Mouse (Mus musculus) adrenal gland, postnatal 4 days (tissue): ENCODE results near the gene Etv3. TPM values are rescaled to one million over a fixed set of nuclear protein-coding genes. Genes with fewer than 3 reads are reported as not detected.
A peak's percentile ranks its signal among the peaks of the same experiment; 100 is the strongest.
"Not testable (repeated sequence)": the region's sequence is repeated elsewhere in the genome, so short reads cannot be mapped to it uniquely, and the experiment has no call there.

Experiments
- DNase-seq, 2 experiments: peaks; one replicate each; pipeline ENCODE4 v3.0.0; 2021 to 2022; ENCODE audit warnings: low spot score in 2 of 2, mixed read lengths in 2 of 2
- long read RNA-seq, 2 experiments: library from polyadenylated mRNA; stranded (forward); transcript quantifications; one replicate each; pipeline ENCODE4 v2.0.0; 2021
- total RNA-seq, 2 experiments: library from RNA; stranded (reverse); gene quantifications; 2 replicates each; pipeline ENCODE4 v1.2.3; 2021

Etv3 gene
- total RNA-seq, result 10 to 100 TPM; 26.2 TPM
- long read RNA-seq, experiment 1, full-length matches to known transcripts, result 2 of 7 reads
- long read RNA-seq, experiment 1, partial matches to known transcripts, result 0 of 7 reads
- long read RNA-seq, experiment 1, other reads (novel, unspliced or antisense), result 5 of 7 reads
- long read RNA-seq, experiment 2, full-length matches to known transcripts, result 4 of 12 reads
- long read RNA-seq, experiment 2, partial matches to known transcripts, result 1 of 12 reads
- long read RNA-seq, experiment 2, other reads (novel, unspliced or antisense), result 7 of 12 reads

GRCm38 (mm10) chr3:87525043-87525836, at the start of gene Etv3:
TSS of gene Etv3 (plus strand) at chr3:87525407.
- peak; percentile 77 to 78 for DNase-seq

GRCm38 (mm10) chr3:87477948-87478347, 47.3 kb upstream of the Etv3 start:
- not testable (repeated sequence) for DNase-seq

DNA sequence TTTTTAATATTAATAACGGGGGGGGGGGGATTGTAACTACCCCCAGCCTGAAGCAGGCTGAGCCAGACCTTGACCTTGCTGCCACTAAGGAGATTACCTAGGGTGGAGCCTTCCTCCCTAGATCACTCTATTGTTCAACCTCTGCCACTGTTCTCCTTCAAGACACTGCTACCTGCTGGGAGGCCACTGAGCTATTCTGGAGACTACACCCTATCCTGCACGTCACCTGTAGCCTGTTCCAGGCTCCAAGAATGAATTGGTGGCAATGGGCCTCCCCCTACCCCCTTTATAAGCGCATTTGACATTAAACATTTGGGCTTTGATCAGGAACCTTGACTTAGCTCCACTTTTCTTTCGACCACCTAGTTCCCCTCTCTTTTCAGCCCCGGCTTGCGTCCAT, 46.6 kb upstream of the Etv3 start:
- DNase-seq, result not testable (repeated sequence)

DNA sequence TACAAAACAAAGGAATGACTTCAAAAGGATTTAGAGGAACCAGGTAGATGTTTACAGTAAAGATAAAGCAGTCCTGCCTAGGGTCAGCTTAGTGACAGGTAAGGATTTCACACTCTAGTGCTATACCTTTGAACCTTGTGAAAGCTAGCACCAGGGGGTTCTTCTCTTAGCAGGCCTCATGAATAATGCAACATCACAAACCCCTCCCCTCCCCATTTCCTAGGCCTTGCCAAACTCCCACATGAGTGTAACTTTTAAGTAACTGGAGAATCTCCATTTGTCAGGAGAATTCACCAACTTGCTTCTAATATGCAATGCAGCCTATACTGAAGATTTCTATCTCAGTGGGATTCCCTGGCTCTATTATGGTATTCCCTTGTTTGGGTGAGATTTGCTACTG, 46.0 kb upstream of the Etv3 start:
- DNase-seq, result not testable (repeated sequence)

GRCm38 (mm10) chr3:87487392-87487791, 37.8 kb upstream of the Etv3 start:
- no peak for DNase-seq

GRCm38 (mm10) chr3:87487911-87488310, 37.3 kb upstream of the Etv3 start:
- DNase-seq, result no peak

DNA sequence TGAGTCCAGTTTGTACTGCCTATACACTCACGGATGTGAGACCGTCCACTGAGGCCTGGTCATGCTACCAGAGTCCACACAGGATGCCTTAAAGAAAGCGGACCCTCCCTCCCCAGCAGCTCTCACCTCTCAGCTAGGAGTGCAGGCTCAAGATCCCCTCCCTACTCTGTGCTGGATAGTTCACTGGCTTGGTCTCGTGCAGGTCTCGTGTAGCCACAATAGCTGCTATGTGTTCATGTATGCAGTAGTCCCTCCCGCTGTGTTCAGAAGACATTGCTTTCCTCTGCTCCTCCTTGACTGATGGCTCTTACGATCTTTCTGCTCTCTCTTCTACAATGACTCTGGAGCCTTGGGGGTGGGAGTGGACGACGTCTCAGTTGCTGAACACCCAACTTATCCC, 26.9 kb upstream of the Etv3 start:
- no peak for DNase-seq

DNA sequence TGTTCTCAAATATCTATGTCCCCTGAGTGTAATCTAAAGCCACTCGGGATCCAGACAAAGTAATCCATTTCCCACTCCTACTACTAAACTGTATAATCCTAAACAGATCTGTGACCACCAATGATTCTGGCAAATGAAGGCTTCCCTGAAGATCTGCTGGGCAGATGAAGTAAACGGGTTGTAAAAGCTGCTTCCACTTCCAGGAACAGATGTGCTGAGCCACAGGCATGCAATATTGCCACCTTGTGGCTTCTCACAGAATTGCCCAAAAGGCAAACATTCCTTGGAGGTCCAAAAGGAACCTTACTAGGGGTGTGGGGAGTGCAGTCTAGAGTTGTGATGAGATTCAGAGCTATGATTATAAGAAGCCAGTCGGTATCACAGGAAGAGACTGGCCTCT, 26.1 kb upstream of the Etv3 start:
- DNase-seq, result peak; percentile 27 to 44

DNA sequence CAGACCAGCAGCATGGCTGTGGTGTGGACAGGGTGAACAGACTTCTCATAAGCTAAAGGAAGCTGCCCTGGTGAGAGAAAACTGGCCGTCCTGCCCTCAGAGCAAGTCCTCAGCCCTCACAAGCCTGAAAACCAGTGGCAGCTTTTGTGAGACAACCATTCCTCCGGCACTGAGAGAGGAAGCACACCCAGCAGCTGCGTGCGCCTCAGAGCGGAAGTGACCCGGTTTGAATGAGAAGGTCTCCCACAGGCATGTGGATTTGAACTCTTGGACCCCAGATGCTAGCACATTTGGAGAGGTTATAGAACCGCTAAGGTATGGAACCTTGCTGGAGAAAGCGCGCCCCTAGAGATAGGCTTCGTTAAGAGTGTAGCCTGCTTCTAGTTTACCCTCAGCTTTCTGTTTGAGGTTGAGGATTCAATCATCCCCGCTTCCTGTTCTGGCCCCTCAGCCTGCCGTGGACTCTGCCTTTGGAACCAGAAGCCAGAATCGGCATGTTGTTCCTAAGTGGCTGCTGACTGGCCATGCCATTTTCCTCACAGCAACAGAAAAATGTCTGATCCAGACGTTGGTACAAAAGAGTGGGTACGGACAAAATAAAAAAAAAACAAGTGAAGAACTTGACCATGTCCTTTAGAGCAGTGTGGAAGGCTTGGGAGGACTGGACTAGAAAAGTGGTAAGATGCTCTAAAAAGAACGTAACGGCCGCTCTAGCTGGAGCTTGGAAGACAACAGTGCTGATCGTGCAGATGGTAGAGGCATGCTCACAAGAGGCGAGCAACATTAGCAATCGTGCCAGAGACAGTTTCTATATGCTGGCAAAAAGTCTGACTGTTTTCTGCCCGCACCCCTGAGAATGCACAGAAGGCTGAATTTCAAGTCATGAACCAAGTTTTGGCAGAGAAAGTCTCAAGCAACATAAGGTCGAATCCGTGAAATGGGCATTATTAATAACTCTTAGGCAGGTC, 24.8 kb upstream of the Etv3 start:
- DNase-seq, result no peak

DNA sequence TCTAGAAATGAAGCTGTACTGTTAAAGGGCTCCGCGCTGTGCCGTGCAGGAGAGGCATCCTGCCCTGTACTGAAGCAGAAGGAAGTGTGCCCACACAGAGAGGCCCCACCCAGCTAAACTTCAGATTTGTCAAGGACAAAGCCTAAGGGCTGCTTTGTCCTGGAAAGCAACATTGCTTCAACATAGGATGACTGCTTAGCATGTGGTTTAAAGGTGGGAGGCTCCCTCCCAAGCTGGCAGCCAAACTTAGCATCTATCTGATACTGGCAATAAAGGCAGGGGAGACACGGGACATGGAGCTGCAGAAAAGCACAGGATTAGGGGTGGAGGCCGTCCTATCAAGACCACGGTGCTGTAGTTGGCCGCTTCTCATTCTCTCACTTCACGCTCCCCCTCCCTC, 24.1 kb upstream of the Etv3 start:
- DNase-seq, result no peak

GRCm38 (mm10) chr3:87502771-87503170, 22.4 kb upstream of the Etv3 start:
- DNase-seq, result no peak

GRCm38 (mm10) chr3:87504330-87504729, 20.9 kb upstream of the Etv3 start:
- no peak for DNase-seq

GRCm38 (mm10) chr3:87504749-87505425, 20.3 kb upstream of the Etv3 start:
- no peak for DNase-seq

DNA sequence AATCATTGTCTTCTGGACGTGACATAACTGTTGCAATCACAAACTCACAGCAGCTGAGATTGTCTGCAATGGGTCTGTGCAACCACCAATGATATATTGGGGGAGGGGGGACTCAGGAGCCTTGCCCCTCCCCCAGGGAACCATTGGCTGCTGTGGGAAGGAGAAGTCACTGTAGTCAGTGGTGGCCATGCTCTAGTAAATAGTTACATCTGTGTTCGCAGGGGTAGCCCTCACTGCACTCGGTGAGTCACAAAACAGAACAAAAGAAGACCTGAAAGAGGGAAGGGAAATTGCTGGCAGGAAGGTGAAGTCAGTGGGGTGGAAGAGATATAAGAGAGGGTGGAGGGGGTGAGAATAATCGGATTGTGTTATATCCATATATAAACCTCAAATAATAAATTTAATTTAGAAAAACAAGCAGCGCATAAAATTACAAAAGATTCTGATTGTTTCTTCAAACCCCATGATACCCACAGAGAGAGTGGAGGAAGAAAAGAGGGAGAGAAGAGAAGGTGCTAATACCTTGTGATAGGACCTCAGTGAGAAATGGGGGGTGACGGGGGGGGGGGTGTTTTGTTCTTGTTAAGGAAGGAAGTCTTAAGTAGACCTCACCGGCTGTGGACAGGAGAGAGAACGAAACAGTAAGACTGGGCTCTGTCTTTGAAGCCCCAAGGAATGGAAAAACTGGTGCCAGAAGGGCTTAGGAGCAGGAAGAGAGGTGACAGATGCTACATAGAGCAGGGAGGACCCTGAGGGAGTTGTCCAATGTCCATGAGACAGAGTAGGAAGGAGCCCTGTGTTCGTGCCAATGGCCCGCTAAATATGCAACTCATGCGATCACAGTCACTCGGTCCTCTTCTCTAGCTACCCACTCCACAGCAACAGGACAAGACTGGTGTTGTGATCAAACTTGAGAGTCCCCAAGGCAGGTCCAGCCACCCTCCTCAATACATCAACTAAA, 18.5 kb upstream of the Etv3 start:
- no peak for DNase-seq

- peak; percentile 60 to 74 for DNase-seq
Measured at GRCm38 (mm10) chr3:87508205-87508901, 16.9 kb upstream of the Etv3 start.

GRCm38 (mm10) chr3:87509061-87509460, 16.1 kb upstream of the Etv3 start:
- DNase-seq, result peak in 1 of 2 experiments; percentile 25

DNA sequence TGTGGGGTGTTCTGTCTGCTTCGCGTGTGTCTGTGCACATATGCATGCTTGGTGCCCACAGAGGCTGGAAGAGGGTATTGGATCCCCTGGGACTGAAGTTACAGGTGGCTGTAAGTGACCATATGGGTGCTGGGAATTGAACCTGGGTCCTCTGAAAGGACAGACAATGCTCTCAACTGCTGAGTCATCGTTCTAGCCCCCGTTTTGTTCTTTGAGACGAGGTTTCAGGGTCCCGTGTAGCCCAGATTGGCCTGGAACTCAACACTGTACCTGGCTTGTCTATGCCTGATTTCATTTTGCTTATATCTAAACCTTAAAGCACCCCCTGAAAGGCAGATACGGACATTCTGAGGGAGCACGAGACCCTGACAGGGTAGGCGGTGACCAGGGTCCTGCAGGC, 14.4 kb upstream of the Etv3 start:
- DNase-seq, result no peak

DNA sequence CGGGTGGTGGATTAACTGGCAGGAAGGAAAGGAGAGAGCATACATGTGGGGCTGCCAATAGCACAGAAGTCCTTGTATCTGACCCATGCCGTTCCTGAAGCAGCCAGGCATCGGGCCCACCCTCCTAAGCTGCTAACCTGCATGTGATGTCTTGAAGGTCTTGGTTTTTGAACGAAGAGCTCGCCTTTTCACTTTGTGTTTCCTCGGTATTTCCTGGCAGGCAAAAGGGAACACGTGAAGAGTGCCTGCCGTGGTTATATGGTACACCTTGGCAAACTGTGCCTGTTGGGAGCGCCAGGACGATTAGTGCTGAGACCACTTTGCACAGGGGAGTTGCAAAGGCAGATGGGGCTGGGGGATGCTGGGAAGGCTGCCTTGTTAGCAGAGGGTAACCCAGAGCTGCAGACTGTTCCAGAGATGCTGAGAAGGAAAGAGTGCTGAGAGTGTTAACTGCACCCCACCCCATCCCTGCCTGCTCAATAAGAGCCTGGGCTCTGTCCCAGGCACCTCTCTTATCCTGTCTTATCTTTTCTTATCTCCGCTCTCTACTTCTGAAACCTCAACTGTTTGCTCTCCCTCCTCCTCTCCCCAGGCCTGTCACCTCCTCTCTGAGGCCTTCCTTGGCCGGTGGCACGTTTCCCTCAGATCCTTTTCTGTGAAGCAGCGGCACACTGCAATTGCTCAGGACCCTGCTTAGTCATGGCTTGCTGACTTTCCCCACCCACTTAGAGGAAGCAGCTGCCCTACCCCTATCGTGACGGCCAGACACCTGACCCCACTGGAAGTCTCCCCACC, 13.0 kb upstream of the Etv3 start:
- DNase-seq, result no peak
